Mouse (Mus musculus) E14TG2a.4 (cell line): ENCODE measurements around the gene Tead4.

Source experiments
- CTCF ChIP-seq: conservative IDR thresholded peaks from 2 replicates; pipeline ENCODE4 v1.5.1; 2014; ENCODE audit warnings: low read length
- NANOG ChIP-seq: IDR thresholded peaks from 2 replicates; pipeline ENCODE4 v1.6.1; 2014; ENCODE audit warnings: borderline replicate concordance, low read length, mixed read lengths
- POU5F1 ChIP-seq: IDR thresholded peaks from 2 replicates; pipeline ENCODE4 v1.6.1; 2014; ENCODE audit warnings: low read length, borderline replicate concordance

DNA sequence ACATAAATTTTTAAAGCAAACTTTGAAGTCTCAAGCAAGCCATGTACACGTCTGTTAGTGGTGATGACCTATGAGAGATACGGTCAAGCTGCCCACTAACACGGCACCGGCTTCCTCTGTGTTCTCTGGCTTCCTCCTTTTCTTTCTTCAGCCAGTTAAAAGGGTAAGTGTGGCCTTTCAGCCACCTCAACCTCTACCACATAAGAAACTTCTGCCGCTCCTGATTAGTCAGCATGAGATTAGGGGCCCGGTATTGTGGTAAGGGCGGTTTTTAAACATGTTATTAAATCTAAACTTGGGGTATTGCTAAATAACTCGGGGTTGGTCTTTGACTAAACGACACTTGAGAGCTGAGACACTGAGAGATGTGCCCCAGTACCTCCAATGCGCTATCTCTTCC is 45.0 kb upstream of the Tead4 start:
- TF ChIP-seq CTCF, result no peak
- no peak for TF ChIP-seq POU5F1
- no peak for TF ChIP-seq NANOG
